Mouse (Mus musculus) left cerebral cortex, adult 2 months (tissue): Measurements from ENCODE around the gene Scyl1. TPM values are rescaled to one million over a fixed set of nuclear protein-coding genes. Genes with fewer than 3 reads are reported as not detected.
A peak's percentile ranks its signal among the peaks of the same experiment; 100 is the strongest.

ENCODE experiments used
- DNase-seq, 2 experiments: peaks; one replicate each; pipeline ENCODE4 v3.0.0; 2021 to 2022; ENCODE audit warnings: low spot score in 2 of 2, mixed read lengths in 1 of 2; ENCODE audit errors: extremely low spot score in 1 of 2
- H3K27ac ChIP-seq: fragments of 200-600 bp; 2 replicates; pipeline ENCODE4 v1.8.1; 2022
- H3K4me3 ChIP-seq: fragments of 200-600 bp; 2 replicates; pipeline ENCODE4 v1.8.1; 2022
- CTCF ChIP-seq: fragments of 200-600 bp; IDR thresholded peaks from 2 replicates; pipeline ENCODE4 v1.8.1; 2022; ENCODE audit warnings: antibody characterized with exemption, mild to moderate bottlenecking, moderate library complexity
- intact Hi-C: fragments of 180-260 bp; cut with DNase I; formaldehyde crosslinking; loops from one replicate; pipeline ENCODE4 v1.15.1; 2025
- total RNA-seq, 2 experiments: library from RNA; stranded (reverse); gene quantifications; 2 replicates each; pipeline ENCODE4 v1.2.3; 2021

Scyl1 gene
- total RNA-seq, 2 experiments from 2014 or later: 92.0 to 98.0 TPM

- intact Hi-C loops: no loop called here
- TF ChIP-seq CTCF: no peak
- DNase-seq: no peak
- Histone ChIP-seq H3K27ac (peak overlapping the region; percentile 100), H3K4me3 (peak overlapping the region; percentile 82)
Observed at GRCm38 (mm10) chr19:5794771-5795576, 23.8 kb upstream of the Scyl1 start.

- peak overlapping the region; percentile 82; the same call in 1 of the 2 replicates for H3K4me3 ChIP-seq
- intact Hi-C loops: loop anchor here (1.0 kb wide), 1 partner anchor 56 kb away; no protein-coding TSS in a partner anchor
- peak in 1 of 2 experiments; percentile 47 for DNase-seq
- H3K27ac ChIP-seq: peak overlapping the region; percentile 2; the same call in 1 of the 2 replicates
Observed at GRCm38 (mm10) chr19:5793917-5794770, 22.9 kb upstream of the Scyl1 start.

GRCm38 (mm10) chr19:5793116-5793515, 21.9 kb upstream of the Scyl1 start:
- peak; percentile 68 for TF ChIP-seq CTCF
- intact Hi-C loops: loop anchor here (1.0 kb wide), 1 partner anchor 57 kb away; no protein-coding TSS in a partner anchor
- peak in 1 of 2 experiments; percentile 39 for DNase-seq
- H3K4me3 ChIP-seq: no peak overlapping the region
- peak overlapping the region; percentile 36; the same call in 1 of the 2 replicates for H3K27ac ChIP-seq

- intact Hi-C loops: no loop called here
- peak; percentile 47 for TF ChIP-seq CTCF
- DNase-seq: no peak
- H3K4me3 ChIP-seq: no peak overlapping the region
- no peak overlapping the region for H3K27ac ChIP-seq
Observed at GRCm38 (mm10) chr19:5791329-5791728, 20.1 kb upstream of the Scyl1 start.

- no peak for TF ChIP-seq CTCF
- intact Hi-C loops: loop anchor here (5.0 to 10.0 kb wide), 2 partner anchors 168 to 256 kb away; partner anchors contain the start of gene Syvn1
- DNase-seq: no peak
Observed at GRCm38 (mm10) chr19:5789066-5789465, 17.8 kb upstream of the Scyl1 start.

GRCm38 (mm10) chr19:5788620-5789019, 17.4 kb upstream of the Scyl1 start:
- Histone ChIP-seq H3K27ac (no peak overlapping the region), H3K4me3 (no peak overlapping the region)
- intact Hi-C loops: loop anchor here (5.0 to 10.0 kb wide), 2 partner anchors 169 to 256 kb away; partner anchors contain the start of gene Syvn1
- no peak for DNase-seq
- no peak for TF ChIP-seq CTCF

More at GRCm38 (mm10) chr19:5789066-5789465, 17.8 kb upstream of the Scyl1 start:
- no peak overlapping the region for H3K4me3 ChIP-seq
- H3K27ac ChIP-seq: no peak overlapping the region

- no peak for DNase-seq
- intact Hi-C loops: loop anchor here (1.0 to 10.0 kb wide), 4 partner anchors 62 to 257 kb away; partner anchors contain the start of gene Syvn1
- H3K4me3 ChIP-seq: no peak overlapping the region
- H3K27ac ChIP-seq: no peak overlapping the region
- no peak for TF ChIP-seq CTCF
Observed at GRCm38 (mm10) chr19:5787920-5788319, 16.7 kb upstream of the Scyl1 start.

- peak; percentile 80 to 86 for DNase-seq
- TF ChIP-seq CTCF: peak; percentile 80
- Histone ChIP-seq H3K4me3 (no peak overlapping the region), H3K27ac (no peak overlapping the region)
- intact Hi-C loops: loop anchor here (1.0 to 10.0 kb wide), 4 partner anchors 63 to 258 kb away; partner anchors contain the start of gene Syvn1
Observed at GRCm38 (mm10) chr19:5787128-5787635, 16.0 kb upstream of the Scyl1 start.

- DNase-seq: peak; percentile 85 to 91
- H3K4me3 ChIP-seq: no peak overlapping the region
- H3K27ac ChIP-seq: peak overlapping the region; percentile 58
- intact Hi-C loops: loop anchor here (1.0 to 10.0 kb wide), 4 partner anchors 64 to 258 kb away; partner anchors contain the start of gene Syvn1
- peak; percentile 86 for TF ChIP-seq CTCF
Observed at GRCm38 (mm10) chr19:5786441-5787114, 15.4 kb upstream of the Scyl1 start.

GRCm38 (mm10) chr19:5784958-5785577, 13.8 kb upstream of the Scyl1 start:
- Histone ChIP-seq H3K27ac (no peak overlapping the region), H3K4me3 (no peak overlapping the region)
- no peak for DNase-seq
- TF ChIP-seq CTCF: no peak
- intact Hi-C loops: loop anchor here (5.0 to 10.0 kb wide), 2 partner anchors 172 to 260 kb away; partner anchors contain the start of gene Syvn1
